Mouse (Mus musculus) small intestine, adult 2 months (tissue): ENCODE results near the gene Tuba1b.

Experiments used
- CTCF ChIP-seq: fragments of 200-500 bp; IDR thresholded peaks from 2 replicates; pipeline ENCODE4 v1.5.1; 2012; ENCODE audit warnings: low read depth, mild to moderate bottlenecking, control low read depth, inconsistent platforms, low read length, moderate library complexity, mixed read lengths; ENCODE audit not compliant: insufficient replicate concordance, insufficient read length; ENCODE audit errors: extremely low read depth
- POLR2A ChIP-seq: fragments of 200-500 bp; IDR thresholded peaks from 2 replicates; pipeline ENCODE4 v1.6.1; 2012; ENCODE audit warnings: low read depth, mild to moderate bottlenecking, control low read depth, inconsistent platforms, low read length, moderate library complexity

DNA sequence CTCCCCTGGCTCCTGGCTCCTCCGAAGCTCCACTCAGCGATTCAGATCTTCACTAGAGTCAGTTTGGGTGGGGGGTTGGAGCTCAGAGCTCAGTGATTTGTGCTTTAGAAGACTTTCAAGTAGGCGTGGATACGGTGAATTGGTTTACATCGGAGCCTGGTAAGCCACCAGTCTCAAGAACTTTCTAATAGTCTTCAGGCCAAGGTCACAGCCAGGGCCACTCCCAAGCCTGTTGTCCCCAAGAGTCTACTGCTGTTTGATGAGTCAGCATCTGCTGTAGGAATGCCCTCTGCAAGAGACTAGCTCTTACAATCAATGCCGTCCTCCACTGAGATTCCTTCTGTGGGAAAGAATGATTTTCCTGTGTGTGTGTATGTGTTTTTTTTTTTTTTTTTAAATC is 47.7 kb upstream of the Tuba1b start:
- TF ChIP-seq CTCF (no peak), POLR2A (no peak)
